ENCODE assay signal across 25 mouse cellular contexts in the genomic region with DNA sequence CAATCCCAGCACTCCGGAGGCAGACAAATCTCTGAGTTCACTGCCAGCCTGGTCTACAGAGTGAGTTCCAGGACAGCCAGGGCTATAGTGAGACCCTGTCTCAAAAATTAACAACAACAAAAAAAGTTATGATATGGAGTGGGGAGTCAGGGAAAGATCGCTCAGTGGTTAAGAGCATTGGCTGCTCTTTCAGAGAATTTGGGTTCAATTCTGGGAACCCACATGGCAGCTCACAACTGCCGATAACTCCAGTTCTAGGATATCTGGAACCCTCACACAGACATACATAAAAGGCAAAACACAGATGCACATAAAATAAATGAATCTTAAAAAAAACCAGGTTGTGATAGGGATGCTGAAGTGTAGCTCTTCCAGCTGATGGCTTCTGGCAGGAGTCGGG.
"Had no signal": no experiment of that assay in that cellular context is flagged by ENCODE, and none has a peak within 500 bp of the region (broad histone marks: within the 10 kb centered on the region; RNA-seq: fewer than 3 reads in every experiment).

No protein-coding gene starts in this region.

- H3K4me2 ChIP-seq: intestine, embryonic 15.5 days; kidney, embryonic 15.5 days; limb, embryonic 12.5 days; limb, embryonic 15.5 days; lung, embryonic 15.5 days; midbrain, embryonic 13.5 days; neural tube, embryonic 13.5 days; stomach, embryonic 15.5 days had no signal

- H3K9me3 ChIP-seq: intestine, embryonic 15.5 days; kidney, embryonic 15.5 days; limb, embryonic 15.5 days; lung, embryonic 15.5 days; megakaryocyte, embryonic 14.5 days; midbrain, embryonic 10.5 days; midbrain, embryonic 13.5 days; neural tube, embryonic 13.5 days; stomach, embryonic 15.5 days had no signal

- DNase-seq: kidney, adult 11 months; kidney, adult 8-10 months; kidney, postnatal 10 days; kidney, postnatal 36 days; layer of hippocampus, postnatal 36 days; left cerebral cortex, postnatal 4 days; lung, adult 18-20 months; lung, postnatal 10 days; lung, postnatal 36 days; right cerebral cortex, postnatal 14 days; right cerebral cortex, postnatal 4 days; thymus, adult 18-20 months; thymus, postnatal 36 days had no signal

- H3K27me3 ChIP-seq: intestine, embryonic 15.5 days; kidney, embryonic 15.5 days; limb, embryonic 12.5 days; limb, embryonic 15.5 days; lung, embryonic 15.5 days; megakaryocyte, embryonic 14.5 days; midbrain, embryonic 13.5 days; neural tube, embryonic 13.5 days; stomach, embryonic 15.5 days had no signal

- H3K36me3 ChIP-seq: lung, embryonic 15.5 days had no signal

- H3K27ac ChIP-seq: intestine, embryonic 15.5 days; kidney, embryonic 15.5 days; limb, embryonic 12.5 days; limb, embryonic 15.5 days; lung, embryonic 15.5 days; midbrain, embryonic 10.5 days; midbrain, embryonic 13.5 days; neural tube, embryonic 13.5 days; stomach, embryonic 15.5 days had no signal

- H3K4me1 ChIP-seq: intestine, embryonic 15.5 days; limb, embryonic 12.5 days; limb, embryonic 15.5 days; lung, embryonic 15.5 days; midbrain, embryonic 10.5 days; midbrain, embryonic 13.5 days; neural tube, embryonic 13.5 days; stomach, embryonic 15.5 days had no signal

- H3K4me3 ChIP-seq: intestine, embryonic 15.5 days; kidney, embryonic 15.5 days; limb, embryonic 12.5 days; limb, embryonic 15.5 days; lung, embryonic 15.5 days; megakaryocyte, embryonic 14.5 days; midbrain, embryonic 10.5 days; midbrain, embryonic 13.5 days; myocyte; neural tube, embryonic 13.5 days; stomach, embryonic 15.5 days had no signal

- ATAC-seq: intestine, embryonic 15.5 days; midbrain, embryonic 13.5 days; midbrain, embryonic 16.5 days had no signal

- H3K9ac ChIP-seq: intestine, embryonic 15.5 days; kidney, embryonic 15.5 days; limb, embryonic 12.5 days; limb, embryonic 15.5 days; lung, embryonic 15.5 days; midbrain, embryonic 13.5 days; neural tube, embryonic 13.5 days; stomach, embryonic 15.5 days had no signal
